Mouse (Mus musculus) cerebral cortex, adult 2 months (tissue): ENCODE measurements around the gene Palm2.

ENCODE experiments used
- WGBS: fragments of 180-500 bp; shearing (Covaris S2); methylation state at CpG from one replicate; pipeline ENCODE4 v1.1.7; 2018; 5-methylcytosine and 5-hydroxymethylcytosine counted together

Gene Palm2

DNA sequence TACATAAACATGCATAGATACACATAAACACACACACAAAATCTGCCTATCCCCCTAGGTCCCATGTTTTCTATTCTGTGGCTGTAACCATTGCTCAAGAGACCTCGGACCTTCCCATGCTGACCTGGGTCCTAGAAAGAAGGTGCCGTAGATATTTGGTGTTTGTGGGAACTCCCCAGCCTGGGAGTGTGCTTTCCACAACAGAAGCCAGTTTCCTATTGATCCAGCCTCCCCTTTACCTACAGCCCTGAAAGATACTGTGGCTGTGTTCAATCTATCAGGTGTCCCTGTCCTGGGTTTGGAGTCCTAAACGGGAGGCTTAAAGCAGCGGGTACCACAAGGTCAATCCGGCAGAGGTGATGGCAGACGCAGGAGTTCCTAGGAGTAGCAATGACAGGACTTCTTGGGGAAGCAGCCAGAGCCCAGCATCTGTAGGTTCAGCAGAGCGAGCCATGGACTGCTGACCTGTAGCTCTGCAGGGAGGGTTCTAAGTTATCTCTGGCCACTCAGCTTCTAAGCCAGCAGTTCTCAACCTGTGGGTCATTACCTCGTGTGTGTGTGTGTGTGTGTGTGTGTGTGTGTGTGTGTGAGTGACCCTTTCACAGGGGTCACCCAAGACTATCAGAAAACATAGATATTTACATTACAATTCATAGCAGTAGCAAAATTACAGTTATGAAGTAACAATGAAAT is 79.3 kb downstream of the Palm2 start:
- WGBS: 85% methylated on average over 8 of the region's 8 CpGs

- 85% methylated on average over 31 of the region's 31 CpGs for WGBS
These were observed 80.2 kb downstream of the Palm2 start for GRCm38 (mm10) chr4:57514003-57514937.

GRCm38 (mm10) chr4:57515356-57515755 is 81.3 kb downstream of the Palm2 start:
- WGBS: 80% methylated on average over 2 of the region's 2 CpGs

DNA sequence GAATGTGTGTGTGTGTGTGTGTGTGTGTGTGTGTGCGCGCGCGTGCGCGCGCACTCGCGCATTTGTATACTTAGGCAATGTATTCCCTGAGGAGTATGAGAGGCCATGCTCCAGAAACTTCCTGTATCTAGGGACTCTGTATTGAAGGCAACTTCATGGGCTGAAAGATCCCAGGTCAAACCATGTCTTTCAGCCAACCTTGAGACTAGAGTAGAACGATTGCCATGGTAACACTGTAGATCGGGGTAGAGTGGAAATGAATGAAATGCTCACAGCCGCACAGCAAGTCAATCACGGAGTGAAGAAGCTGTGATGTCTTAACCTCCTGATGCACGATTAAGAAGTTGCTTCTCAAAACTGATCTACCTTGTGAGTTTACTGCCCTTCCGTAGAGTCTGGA is 89.4 kb downstream of the Palm2 start:
- WGBS: 89% methylated on average over 15 of the region's 15 CpGs

DNA sequence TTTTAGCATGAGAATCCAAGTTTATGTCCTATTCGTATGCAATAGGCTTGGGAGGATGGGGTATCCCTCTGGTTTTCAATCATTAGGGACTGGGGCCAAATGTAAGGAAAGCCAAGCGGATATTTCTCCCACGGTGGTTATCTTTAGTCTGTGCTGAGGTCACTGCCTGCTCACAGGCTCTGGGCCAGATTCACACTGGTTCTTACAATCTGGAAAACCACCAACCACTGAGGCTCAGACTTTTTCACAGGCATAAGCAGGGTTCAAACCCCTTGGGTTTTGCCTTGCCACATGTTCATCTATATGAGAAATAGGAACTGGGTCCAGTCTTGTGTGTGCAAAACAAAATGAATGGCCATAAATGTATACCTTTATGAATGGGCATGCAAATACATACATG is 90.4 kb downstream of the Palm2 start:
- 45% methylated on average over 3 of the region's 3 CpGs for WGBS

DNA sequence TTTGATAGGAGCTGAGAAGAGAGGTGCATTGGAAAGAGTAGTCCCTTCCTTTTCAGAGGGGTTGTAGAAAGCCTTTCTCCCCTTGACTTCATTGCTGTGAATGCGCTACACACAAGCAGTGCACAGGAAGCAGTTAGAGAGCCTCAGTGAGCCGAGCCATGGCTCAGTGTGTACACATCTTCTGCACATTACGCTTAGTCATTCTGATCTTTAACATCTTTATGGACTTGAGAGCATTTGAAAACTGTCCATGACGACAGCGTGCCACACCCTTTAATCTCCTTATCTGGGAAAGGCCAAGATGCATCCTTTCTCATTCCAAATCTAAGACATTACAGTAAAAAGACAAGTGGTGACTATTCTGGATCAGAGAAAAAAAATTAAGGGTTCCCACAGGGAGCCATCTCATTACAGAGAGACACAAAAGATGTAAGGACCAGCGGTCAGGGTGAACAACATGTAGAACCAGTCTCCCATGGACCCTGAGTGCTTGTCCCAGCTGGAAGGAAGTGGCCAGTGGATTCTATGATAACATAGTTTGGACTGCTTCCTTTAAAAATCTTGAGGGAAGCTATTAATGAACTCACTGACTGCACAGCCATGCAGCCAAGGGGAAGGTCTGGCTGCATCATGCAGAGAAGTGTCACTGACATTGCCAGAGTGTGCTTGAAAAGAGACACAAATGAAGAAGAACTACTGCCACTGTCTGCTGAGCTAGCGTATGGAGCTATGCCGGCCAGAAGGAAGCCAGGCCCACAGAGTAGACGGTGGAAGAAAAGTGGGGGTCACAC is 91.4 kb downstream of the Palm2 start:
- WGBS: 87% methylated on average over 9 of the region's 9 CpGs

DNA sequence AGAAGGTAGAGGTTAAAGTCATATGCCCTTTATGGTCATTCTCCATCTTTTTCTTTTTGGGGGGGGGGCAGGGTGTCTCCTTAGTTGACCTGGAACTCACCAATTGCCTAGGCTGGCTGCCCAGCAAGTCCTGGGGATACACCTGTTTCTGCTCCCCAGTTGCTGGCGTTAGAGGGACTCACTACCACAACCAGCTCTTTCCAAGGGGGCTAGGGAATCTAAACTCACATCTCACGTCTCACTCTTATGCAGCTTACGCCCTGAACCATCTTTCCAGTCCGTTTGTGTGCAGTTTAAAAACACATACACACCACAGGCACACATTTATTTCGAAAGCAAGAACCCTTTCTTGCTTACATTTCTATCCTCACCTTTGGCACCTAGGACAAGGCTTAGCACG is 99.6 kb downstream of the Palm2 start:
- WGBS: 81% methylated on average over 6 of the region's 6 CpGs

GRCm38 (mm10) chr4:57534232-57534631 is 100.2 kb downstream of the Palm2 start:
- WGBS: 47% methylated on average over 6 of the region's 6 CpGs

DNA sequence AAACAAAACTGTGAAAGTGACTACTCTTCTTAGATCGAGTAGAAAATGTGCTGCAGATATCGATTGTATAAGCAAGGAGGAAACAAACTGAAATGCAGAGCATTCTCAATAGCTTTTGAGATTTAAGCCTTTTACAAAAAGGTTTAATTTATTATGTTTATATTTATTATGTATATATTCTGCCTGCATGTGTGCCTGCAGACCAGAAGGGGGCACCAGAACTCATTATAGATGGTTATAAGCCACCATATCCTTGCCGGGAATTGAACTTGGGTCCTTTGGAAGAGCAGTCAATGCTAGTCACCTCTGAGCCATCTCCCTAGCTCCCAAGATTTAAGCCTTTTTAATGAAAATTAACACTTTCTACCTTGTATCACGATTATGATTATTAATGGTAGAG is 101.0 kb downstream of the Palm2 start:
- 91% methylated on average over 4 of the region's 4 CpGs for WGBS

DNA sequence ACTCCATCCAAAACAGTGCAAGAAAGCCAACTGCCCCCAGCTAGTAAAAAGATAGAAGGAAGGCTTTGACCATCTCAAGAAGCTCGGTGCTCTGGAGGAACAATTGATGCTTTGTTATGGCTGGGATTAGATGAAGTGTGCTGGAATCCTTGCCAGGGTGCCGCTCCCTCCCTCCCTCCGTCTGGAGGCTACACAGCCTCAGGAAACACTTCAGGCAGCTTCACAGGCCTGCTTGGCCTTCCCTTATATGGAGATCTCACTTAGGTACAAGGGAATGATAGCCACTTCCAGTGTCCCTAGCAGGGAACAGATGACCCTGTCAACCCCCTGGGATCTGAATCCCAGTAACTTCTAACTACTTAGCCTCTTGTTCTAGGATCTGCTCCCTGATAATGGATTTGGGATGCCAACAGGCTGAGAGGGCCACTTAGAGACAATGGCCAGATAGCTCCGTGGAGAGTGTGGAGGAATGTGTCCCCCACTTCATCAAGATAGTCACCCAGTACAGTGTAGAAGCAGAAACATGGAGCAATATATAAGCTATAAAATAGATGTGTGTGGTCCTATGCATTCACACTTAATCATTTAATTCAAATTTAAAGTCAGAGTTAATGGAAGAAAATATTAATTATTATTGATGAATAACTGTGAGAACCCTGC is 104.1 kb downstream of the Palm2 start:
- 59% methylated on average over 4 of the region's 4 CpGs for WGBS

DNA sequence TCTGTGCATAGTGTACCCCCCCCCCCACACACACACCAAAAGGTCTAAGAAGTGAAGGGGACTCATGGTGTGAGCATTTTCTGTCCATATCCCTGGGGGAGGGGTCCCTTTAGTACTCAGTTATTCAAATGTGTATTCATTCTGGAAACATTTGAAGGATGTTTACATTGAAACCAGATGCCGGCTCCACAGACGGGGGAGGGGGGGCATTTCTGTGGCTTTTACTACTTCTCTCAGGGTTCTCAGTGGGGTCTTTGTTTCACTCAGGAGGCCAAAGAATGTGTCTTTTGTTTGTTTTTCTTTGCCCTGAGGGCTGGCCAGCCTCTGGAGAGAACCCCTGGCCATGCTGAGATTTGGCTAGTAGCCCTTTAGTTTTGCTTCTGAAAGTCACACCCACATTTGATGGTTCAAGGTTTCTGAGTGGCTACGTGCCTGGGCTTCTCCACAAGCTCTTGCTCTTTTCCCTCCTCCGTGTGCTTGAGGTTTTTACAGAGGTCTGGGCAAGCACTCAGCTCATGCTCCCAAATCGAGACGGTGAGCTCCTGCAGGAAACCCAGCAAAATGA is 109.7 kb downstream of the Palm2 start:
- 32% methylated on average over 6 of the region's 6 CpGs for WGBS

- WGBS: 71% methylated on average over 7 of the region's 7 CpGs
These were observed 113.7 kb downstream of the Palm2 start for GRCm38 (mm10) chr4:57547785-57548184.

GRCm38 (mm10) chr4:57550216-57550615 is 116.2 kb downstream of the Palm2 start:
- WGBS: 24% methylated on average over 1 of the region's 1 CpGs

DNA sequence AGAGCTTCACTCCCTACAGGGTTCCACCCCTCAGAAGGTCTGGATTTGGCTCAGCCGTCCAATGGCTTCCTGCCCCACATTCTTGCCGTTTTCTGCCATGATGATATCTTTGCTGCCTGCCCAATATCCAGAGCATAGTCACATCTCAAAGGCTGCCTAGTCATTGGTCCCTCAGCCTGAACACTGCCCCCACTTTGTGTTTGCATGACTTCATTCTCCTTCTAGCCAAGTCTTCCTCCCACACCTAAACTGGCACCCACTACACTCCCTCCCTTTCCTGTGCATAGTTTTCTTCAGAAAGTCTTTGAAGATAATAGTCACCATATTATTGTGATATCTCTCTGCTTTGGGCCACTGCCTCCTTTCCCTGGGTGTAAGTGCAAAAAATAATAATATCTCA is 123.1 kb downstream of the Palm2 start:
- 43% methylated on average over 2 of the region's 2 CpGs for WGBS

DNA sequence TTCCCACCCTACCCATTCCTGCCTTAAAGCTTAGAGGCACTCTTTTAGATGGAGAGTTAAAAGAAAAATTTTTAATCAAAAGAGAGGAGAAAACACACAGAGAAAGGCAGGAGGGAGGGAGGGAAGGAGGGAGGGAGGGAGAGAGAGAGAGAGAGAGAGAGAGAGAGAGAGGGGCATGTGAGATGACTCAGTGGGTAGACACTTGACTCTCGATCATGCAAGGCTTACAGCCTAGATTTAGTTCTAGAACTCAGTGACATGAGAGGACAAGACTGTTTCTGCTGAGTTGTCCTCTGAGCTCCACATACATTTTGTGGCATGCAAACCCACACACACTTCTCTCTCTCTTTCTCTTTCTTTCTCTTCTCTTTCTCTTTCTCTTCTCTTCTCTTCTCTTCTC is 125.4 kb downstream of the Palm2 start:
- 58% methylated on average over 1 of the region's 1 CpGs for WGBS

- WGBS: 65% methylated on average over 3 of the region's 3 CpGs
These were observed 126.0 kb downstream of the Palm2 start for GRCm38 (mm10) chr4:57560010-57560409.

DNA sequence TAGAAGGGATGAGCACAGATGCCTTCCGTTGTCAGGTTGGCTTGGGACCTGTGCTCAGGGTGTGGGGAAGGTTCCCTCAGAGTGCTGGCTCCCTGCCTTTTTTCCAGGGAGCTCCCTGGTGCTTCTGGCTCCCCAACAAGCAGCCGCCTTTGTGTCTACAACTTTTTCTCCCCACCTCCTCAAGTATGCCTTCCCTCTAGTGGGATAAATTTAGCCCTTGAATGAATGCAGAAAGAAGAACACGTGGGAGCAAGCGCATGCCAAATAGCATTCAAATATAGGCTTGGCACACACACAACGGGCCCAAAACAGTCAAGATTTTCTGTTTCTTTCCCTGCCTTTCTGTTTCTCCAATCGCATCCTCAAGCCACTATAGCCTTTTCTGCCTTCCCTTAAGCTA is 127.0 kb downstream of the Palm2 start:
- WGBS: 16% methylated on average over 6 of the region's 6 CpGs

GRCm38 (mm10) chr4:57565283-57565682 is 131.2 kb downstream of the Palm2 start:
- 74% methylated on average over 1 of the region's 1 CpGs for WGBS

GRCm38 (mm10) chr4:57565811-57566210 is 131.8 kb downstream of the Palm2 start:
- WGBS: 54% methylated on average over 2 of the region's 2 CpGs

DNA sequence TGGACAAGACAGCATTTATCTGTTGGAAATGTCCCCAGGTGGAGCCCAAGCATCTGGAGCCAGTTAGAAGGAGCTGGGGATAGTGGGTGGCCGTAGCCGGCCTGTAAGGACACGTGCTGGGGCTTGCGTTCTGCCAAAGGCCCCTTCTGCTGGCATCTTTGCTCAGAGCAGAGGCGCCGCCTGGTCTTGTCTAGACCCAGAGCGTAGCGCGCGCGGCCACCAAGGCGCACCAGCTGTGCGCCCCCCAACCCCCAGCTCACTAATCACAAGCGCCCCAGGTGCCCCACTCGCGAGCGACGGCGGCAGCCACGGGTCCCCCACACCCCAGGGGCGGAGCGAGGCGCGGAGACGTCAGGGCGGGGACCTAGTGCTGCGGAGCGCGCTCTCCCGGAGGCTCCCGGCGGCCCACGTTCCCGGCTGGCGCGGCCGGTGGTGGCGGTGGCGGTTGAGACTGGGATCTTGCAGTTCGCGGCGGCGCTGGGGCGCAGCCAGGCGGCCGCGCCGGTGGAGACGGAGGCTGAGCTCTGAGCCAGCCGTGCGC is 133.7 kb downstream of the Palm2 start, which contains the start of gene Pakap:
Gene Pakap (plus strand): TSS at position 514 of the 541 bp plus-strand sequence.
- WGBS: 2% methylated on average over 49 of the region's 51 CpGs
